Mouse (Mus musculus) G1E (cell line): Measurements from ENCODE around the gene Rsl24d1.
A peak's percentile ranks its signal among the peaks of the same experiment; 100 is the strongest.

Experiments
- CTCF ChIP-seq: IDR thresholded peaks from 2 replicates; pipeline ENCODE4 v1.5.1; 2012; ENCODE audit warnings: low read depth, low read length, inconsistent platforms, mixed read lengths
- GATA1 ChIP-seq: IDR thresholded peaks from 2 replicates; pipeline ENCODE4 v1.6.1; 2012; ENCODE audit warnings: borderline replicate concordance, low read length, inconsistent platforms, mixed read lengths
- GATA2 ChIP-seq: IDR thresholded peaks from 2 replicates; pipeline ENCODE4 v1.6.1; 2012; ENCODE audit warnings: low read depth, low read length, inconsistent platforms, borderline replicate concordance
- POLR2AphosphoS5 ChIP-seq: IDR thresholded peaks from 2 replicates; pipeline ENCODE4 v1.6.1; 2012; ENCODE audit warnings: low read depth, low read length, inconsistent platforms; ENCODE audit not compliant: insufficient replicate concordance
- TAL1 ChIP-seq: conservative IDR thresholded peaks from 2 replicates; pipeline ENCODE4 v1.6.1; 2012; ENCODE audit warnings: low read depth, low read length, inconsistent platforms, mixed read lengths

DNA sequence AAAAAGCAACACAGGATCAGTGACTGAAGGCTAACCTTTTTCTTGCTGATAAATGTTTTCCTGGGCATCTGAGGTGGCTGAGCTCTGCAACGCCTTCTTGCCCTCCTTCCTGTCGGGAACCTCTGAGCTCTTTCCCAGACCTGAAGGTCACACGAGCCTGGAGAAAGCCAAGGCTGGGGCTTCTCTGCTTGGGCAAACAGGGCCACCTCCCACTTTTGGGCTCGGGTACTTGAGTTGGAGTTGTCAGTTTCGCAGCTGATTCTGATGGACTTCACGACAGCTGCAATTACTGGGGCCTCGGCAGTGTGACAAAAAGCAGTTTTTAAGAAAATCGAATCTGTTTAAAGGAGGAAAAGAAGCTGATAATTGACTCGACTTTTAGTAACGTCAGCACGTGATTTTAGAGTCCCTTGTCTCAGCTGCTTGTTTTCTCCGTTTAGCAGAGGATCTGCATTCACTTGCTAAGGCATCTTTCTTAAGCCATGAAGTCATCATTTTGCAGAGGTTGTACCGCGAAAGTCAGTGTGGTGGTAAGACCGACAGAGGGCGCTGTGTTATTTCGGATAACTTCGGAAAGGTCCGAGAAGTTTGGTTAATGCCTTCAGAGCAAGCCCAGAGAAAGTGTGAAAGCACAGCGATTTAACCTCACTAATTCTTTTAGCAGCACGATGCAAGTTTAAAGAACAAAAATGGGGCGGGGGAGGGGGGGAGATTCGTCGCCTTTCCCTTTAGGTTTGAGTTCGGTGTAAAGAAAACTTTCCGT, 49.5 kb downstream of the Rsl24d1 start:
- TF ChIP-seq GATA1 (no peak), CTCF (peak; percentile 36; the same call in 1 of the 2 replicates), TAL1 (no peak), POLR2AphosphoS5 (no peak), GATA2 (no peak)
